Mouse (Mus musculus) lung, adult 2 months (tissue): ENCODE results near the gene Plin3.

Source experiments
- CTCF ChIP-seq: fragments of 200-500 bp; IDR thresholded peaks from 2 replicates; pipeline ENCODE4 v1.5.1; 2011; ENCODE audit warnings: mild to moderate bottlenecking, low read length, control low read depth; ENCODE audit not compliant: insufficient read depth
- POLR2A ChIP-seq: fragments of 200-500 bp; IDR thresholded peaks from 2 replicates; pipeline ENCODE4 v1.6.1; 2011; ENCODE audit warnings: low read depth, mild to moderate bottlenecking, control low read depth, low read length, borderline replicate concordance; ENCODE audit errors: extremely low read depth

GRCm38 (mm10) chr17:56303160-56303846 is 10.6 kb upstream of the Plin3 start, which contains the start of gene Uhrf1:
- TF ChIP-seq POLR2A (no peak), CTCF (no peak)
